Mouse (Mus musculus) adipocyte (in vitro differentiated cells): ENCODE measurements around the gene Ccdc153.

Experiments used
- DNase-seq: peaks from one replicate; pipeline ENCODE4 v3.0.0-alpha.2; 2016; ENCODE audit warnings: low spot score

The Ccdc153 gene

GRCm38 (mm10) chr9:44240399-44240798 is at the start of gene Ccdc153:
Gene Ccdc153 (plus strand): TSS chr9:44240676.
- DNase-seq: no peak

- DNase-seq: peak; percentile 77
Measured at GRCm38 (mm10) chr9:44191166-44191565, 49.3 kb upstream of the Ccdc153 start.

- DNase-seq: no peak
Measured at GRCm38 (mm10) chr9:44192312-44192711, 48.2 kb upstream of the Ccdc153 start.

- no peak for DNase-seq
Measured at GRCm38 (mm10) chr9:44192794-44193193, 47.7 kb upstream of the Ccdc153 start.

GRCm38 (mm10) chr9:44194000-44194399 is 46.5 kb upstream of the Ccdc153 start:
- DNase-seq: no peak

GRCm38 (mm10) chr9:44196354-44196753 is 44.1 kb upstream of the Ccdc153 start:
- no peak for DNase-seq

- DNase-seq: no peak
Measured at GRCm38 (mm10) chr9:44199166-44199565, 41.3 kb upstream of the Ccdc153 start.

GRCm38 (mm10) chr9:44199580-44199979 is 40.9 kb upstream of the Ccdc153 start:
- DNase-seq: no peak

- no peak for DNase-seq
Measured at GRCm38 (mm10) chr9:44200458-44200857, 40.0 kb upstream of the Ccdc153 start.

- no peak for DNase-seq
Measured at GRCm38 (mm10) chr9:44207840-44208239, 32.6 kb upstream of the Ccdc153 start.

- DNase-seq: no peak
Measured at GRCm38 (mm10) chr9:44209416-44209815, 31.1 kb upstream of the Ccdc153 start.

- DNase-seq: no peak
Measured at GRCm38 (mm10) chr9:44212406-44212805, 28.1 kb upstream of the Ccdc153 start.

- DNase-seq: no peak
Measured at GRCm38 (mm10) chr9:44213538-44213937, 26.9 kb upstream of the Ccdc153 start.

GRCm38 (mm10) chr9:44225993-44226392 is 14.5 kb upstream of the Ccdc153 start:
- DNase-seq: no peak

- peak; percentile 35 for DNase-seq
Measured at GRCm38 (mm10) chr9:44231609-44232008, 8.9 kb upstream of the Ccdc153 start.

GRCm38 (mm10) chr9:44233021-44233801 is 7.3 kb upstream of the Ccdc153 start:
- DNase-seq: peak; percentile 44

GRCm38 (mm10) chr9:44233802-44234478 is 6.5 kb upstream of the Ccdc153 start, which contains the start of gene Cbl:
Gene Cbl (minus strand): TSS chr9:44234049.
- peak; percentile 99 for DNase-seq

GRCm38 (mm10) chr9:44234479-44235427 is 5.7 kb upstream of the Ccdc153 start:
- no peak for DNase-seq

GRCm38 (mm10) chr9:44236601-44237000 is 3.9 kb upstream of the Ccdc153 start:
- no peak for DNase-seq

- no peak for DNase-seq
Measured at GRCm38 (mm10) chr9:44237128-44237527, 3.3 kb upstream of the Ccdc153 start.

- DNase-seq: no peak
Measured at GRCm38 (mm10) chr9:44238501-44239190, 1.8 kb upstream of the Ccdc153 start.

- peak; percentile 62 for DNase-seq
Measured at GRCm38 (mm10) chr9:44239447-44239846, 1.0 kb upstream of the Ccdc153 start.
